In the genomic region with DNA sequence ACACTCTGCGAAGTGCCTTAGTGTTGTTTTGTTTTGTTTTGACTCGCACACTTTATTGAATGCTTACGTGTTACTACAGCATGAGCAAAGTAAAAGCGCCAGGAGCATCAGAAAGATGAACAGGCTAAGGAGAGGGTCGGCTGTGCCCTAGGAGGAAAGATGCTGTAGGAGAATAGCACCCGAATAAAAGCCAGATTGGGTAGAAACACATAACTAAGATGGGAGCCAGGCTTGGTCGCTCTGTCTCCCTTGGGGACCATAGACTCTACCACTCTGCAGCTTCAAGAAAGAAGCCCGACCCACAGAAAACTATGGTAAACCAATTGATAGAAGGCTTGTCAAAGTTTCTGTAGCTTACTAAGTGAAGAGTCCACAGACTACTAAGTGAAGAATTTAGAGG, we compare ENCODE assay signal across 8 mouse cellular contexts. TPM values are rescaled to one million over a fixed set of nuclear protein-coding genes. Genes with fewer than 3 reads are reported as not detected.
A peak's percentile ranks its signal among the peaks of the same experiment; 100 is the strongest.
DNase-seq lines count a peak whose midpoint lies in the region; ATAC-seq lines count a peak whose summit lies in the region.

No protein-coding gene starts in this region.

- peak; percentile 8 for DNase-seq in kidney, postnatal 14 days
- no peak for DNase-seq in kidney, postnatal 36 days
- peak; percentile 14 for DNase-seq in c-Kit-positive CD71-positive TER-119-negative erythroid progenitor cells, embryonic 14.5 days (ENCODE audit: low read depth)
- no peak for DNase-seq in hindbrain, embryonic 14.5 days (ENCODE audit: low spot score)
- no peak for DNase-seq in frontal cortex, adult 2 months (ENCODE audit: extremely low spot score in 1 of 2, low spot score in 1 of 2)
- no peak for DNase-seq in thymus, postnatal 4 days
- no peak for DNase-seq in yolk sac, embryonic 10.5 days (ENCODE audit: low spot score)

- peak overlapping the region; percentile 87 for H3K9ac ChIP-seq in hindbrain, embryonic 14.5 days
- H3K9ac ChIP-seq in midbrain, embryonic 13.5 days (replicated peaks) = peak overlapping the region; percentile 83

- peaks cover 4% of the 10 kb centered on the region; the same call in 1 of the 2 replicates for H3K36me3 ChIP-seq in hindbrain, embryonic 14.5 days (replicated peaks; ENCODE audit: control insufficient read depth, insufficient read depth)
- H3K36me3 ChIP-seq in midbrain, embryonic 13.5 days = peaks cover 6% of the 10 kb centered on the region

- peak overlapping the region; percentile 76 for H3K4me3 ChIP-seq in hindbrain, embryonic 14.5 days (replicated peaks; ENCODE audit: low read length)
- H3K4me3 ChIP-seq in midbrain, embryonic 13.5 days (replicated peaks) = peak overlapping the region; percentile 69

- peaks cover 15% of the 10 kb centered on the region for H3K4me1 ChIP-seq in hindbrain, embryonic 14.5 days (replicated peaks; ENCODE audit: control insufficient read depth, insufficient read depth, low read length)
- peaks cover 25% of the 10 kb centered on the region for H3K4me1 ChIP-seq in midbrain, embryonic 13.5 days (replicated peaks)

- no peak for ATAC-seq in hindbrain, embryonic 14.5 days (ENCODE audit: low FRiP score)
- peak; percentile 24 for ATAC-seq in midbrain, embryonic 13.5 days

- H3K27me3 ChIP-seq in hindbrain, embryonic 14.5 days (ENCODE audit: control insufficient read depth, insufficient read depth, low read length) = no peaks in the 10 kb centered on the region
- H3K27me3 ChIP-seq in midbrain, embryonic 13.5 days = no peaks in the 10 kb centered on the region

- peak overlapping the region; percentile 87 for H3K4me2 ChIP-seq in hindbrain, embryonic 14.5 days (replicated peaks)
- H3K4me2 ChIP-seq in midbrain, embryonic 13.5 days (replicated peaks) = peak overlapping the region; percentile 89

- 7% methylated on average over 8 of the region's 8 CpGs for WGBS in hindbrain, embryonic 14.5 days
- WGBS in midbrain, embryonic 13.5 days = 12% methylated on average over 8 of the region's 8 CpGs

- H3K27ac ChIP-seq in hindbrain, embryonic 14.5 days = peak overlapping the region; percentile 10; the same call in 1 of the 2 replicates
- H3K27ac ChIP-seq in midbrain, embryonic 13.5 days = peak overlapping the region; percentile 35; the same call in 1 of the 2 replicates

- no peaks in the 10 kb centered on the region for H3K9me3 ChIP-seq in hindbrain, embryonic 14.5 days (ENCODE audit: control insufficient read depth, low read length)
- H3K9me3 ChIP-seq in midbrain, embryonic 13.5 days = no peaks in the 10 kb centered on the region

RNA-seq across cellular contexts. Expression of gene Mccc2, which starts 0.5 kb away (rescaled TPM):
- 35.1 and 39.8 TPM in 2 replicates for polyA plus RNA-seq in hindbrain, embryonic 14.5 days (2014; fragmentation: Nextera tagmentation; extraction: Ambion mirVana)
- 31.6 and 32.8 TPM in 2 replicates for polyA plus RNA-seq in midbrain, embryonic 13.5 days (2015; fragmentation: Nextera tagmentation; extraction: Ambion mirVana)
- 23.6 and 23.8 TPM in 2 replicates for polyA plus RNA-seq in frontal cortex, adult 2 months (2012; rRNA removed)

Comparison
In these comparisons a context has a peak if more than half of its experiments do, and no peak if none do; other contexts are left out.
1. DNase-seq: peak in kidney, postnatal 14 days (single experiment) and c-Kit-positive CD71-positive TER-119-negative erythroid progenitor cells, embryonic 14.5 days (single experiment); none in kidney, postnatal 36 days (0 of 2), hindbrain, embryonic 14.5 days (single experiment), frontal cortex, adult 2 months (0 of 2), thymus, postnatal 4 days (single experiment) and yolk sac, embryonic 10.5 days (single experiment).